Mouse (Mus musculus) kidney, adult 9 months (tissue): ENCODE data around the gene Baiap2.

Experiments
- DNase-seq: peaks from one replicate; pipeline ENCODE4 v3.0.0; 2022

Baiap2 gene

DNA sequence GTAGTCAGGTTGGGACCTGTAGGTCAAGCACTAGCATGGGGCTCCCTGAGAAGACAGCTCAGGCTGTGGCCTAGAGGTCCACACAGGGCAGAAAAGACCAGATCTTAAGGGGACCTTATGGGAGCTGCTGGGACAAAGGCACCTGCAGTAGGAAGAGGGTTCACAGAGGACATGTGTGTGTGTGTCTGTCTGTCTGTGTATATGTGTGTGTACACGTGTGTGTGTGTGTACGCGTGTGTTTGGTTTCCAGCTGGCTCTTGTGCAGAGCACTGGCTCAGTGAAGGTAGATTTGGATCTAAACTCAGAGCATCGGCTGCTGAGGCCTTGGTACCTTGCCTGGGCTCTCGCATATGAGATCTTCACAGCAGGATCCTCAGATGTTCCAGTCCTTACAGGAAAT is 21.9 kb upstream of the Baiap2 start:
- DNase-seq: no peak

DNA sequence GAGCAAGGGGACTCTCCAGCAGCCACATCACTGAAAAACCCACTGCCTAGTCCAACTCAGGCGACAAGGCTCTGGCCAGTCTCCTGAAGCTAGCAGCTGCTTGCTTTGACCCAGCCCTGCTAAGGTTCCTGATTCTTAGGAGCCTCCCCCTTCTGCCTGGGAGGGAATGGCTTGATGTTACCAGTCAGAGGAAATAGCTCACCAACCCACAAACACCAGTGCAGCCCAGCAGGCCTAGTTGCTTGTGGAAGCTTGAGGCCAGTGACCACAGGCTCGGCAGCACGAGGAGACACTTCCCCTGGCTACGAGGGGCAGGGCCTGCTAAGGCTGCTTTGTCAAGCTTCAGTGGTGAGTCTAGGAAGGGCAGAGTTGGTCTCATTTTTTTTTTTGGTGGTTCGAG is 17.4 kb upstream of the Baiap2 start:
- no peak for DNase-seq

DNA sequence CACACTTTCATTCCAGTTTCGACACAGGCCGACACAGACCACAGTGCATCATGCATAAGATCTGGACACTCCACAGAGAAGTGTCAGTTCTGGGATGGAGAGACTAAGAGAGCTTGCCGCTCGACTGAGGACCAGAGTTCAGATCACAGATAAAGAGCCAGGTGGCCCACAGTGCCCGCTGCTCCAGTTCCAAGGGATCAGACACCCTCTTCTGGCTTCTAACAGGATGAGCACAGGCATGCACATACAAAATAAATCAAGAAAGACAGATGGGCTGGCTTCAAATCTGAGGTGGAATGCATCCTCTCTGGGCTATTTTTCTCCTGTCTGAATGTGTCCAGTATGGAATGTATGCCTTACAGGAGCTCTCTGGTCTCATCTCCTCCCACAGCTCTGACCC is 15.8 kb upstream of the Baiap2 start:
- no peak for DNase-seq

DNA sequence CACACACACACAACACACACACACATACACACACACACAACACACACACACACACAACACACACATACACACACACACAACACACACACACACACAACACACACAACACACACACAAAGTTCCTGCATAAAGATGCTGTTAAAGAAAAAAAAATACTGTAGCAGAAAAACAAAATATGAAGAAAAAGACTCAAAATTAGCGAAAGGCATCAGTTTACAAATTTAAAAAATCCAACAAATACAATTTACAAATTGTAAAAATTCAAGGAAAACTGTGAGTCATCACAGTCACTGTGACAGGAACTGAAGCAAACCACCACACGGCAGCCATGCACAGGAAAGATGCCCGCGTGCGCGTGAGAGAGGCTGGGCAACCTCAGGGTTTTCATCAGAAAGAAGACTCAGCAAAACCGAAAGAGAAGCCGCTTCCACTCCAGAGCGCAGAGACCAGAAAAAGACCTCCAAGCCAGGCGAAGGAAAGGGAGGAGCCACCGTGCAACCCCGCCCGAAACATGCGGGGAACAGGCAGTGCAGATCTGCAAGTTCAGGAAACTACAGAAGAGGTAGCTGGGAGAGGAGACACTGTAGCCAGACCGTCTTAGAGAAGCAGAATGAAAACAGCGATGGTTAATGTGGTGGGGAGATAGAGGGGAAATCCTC is 14.4 kb upstream of the Baiap2 start:
- DNase-seq: peak; percentile 62

DNA sequence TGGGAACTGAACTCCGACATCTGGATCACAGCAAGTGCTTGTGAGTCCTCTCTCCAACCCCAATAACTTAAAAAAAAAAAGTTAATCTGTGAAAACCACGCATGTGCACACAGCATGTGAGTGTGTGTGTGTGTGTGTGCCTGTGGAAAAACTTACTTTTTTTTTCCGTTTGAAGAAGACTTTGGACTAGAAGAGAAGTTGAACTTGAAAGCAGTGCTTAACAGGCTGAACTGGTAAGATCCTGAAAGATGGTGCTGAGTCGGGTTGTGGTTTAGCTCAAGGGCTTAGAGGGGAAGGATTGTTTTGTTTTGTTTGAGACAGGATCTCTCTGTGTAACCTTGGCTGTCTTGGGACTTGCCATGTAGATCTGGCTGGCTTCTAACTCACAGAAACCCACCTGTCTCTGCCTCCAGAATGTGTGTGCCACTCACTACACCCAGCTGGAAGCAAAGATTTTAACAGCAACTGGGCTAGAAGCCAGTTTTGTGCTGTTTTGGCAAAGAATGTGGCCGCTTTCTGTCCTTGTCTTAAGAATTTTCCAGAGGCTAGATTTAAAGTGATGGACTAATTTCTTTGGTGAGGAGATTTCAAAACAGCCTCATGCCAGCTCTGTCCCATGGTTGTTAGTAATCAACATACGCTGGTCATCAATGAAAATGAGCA is 12.8 kb upstream of the Baiap2 start:
- peak; percentile 62 for DNase-seq

DNA sequence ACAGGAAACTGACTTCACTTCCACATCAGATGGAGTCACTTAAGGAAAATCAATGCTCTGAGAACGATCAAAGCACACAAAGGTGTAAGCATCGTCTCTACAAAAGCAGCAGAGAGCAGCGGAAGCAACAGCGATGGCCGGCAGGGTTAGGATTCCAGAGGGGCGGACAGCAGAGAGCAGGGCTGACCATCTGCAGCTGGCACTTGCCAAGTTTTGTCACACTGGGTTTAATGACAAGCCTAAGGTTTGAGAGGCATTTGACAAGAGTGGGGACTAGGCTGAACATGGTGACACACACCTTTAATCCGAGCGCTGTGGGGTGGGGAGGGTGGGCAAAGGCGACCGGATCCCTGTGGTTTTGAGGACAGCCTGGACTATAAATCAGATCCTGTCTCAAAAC is 10.8 kb upstream of the Baiap2 start:
- no peak for DNase-seq

DNA sequence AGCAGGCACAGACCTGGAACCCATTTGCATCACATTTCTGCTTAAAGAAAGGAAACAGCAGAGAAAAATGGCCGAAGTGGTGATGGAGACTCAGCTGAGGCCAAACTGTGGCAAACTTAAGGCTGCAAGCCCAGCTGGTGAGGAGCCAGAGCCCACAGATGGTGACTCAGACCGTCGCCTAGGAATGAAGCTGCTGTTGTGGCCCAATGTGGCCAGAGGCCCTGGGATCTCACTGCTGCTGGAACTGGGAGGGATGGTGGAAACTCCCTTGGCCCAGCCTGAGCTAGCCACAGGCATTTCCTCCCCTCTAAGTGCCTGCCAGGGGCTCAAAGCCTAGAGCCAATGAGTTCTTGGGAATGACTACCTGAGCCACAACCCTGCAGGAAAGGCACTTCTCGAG is 9.4 kb upstream of the Baiap2 start:
- DNase-seq: no peak

DNA sequence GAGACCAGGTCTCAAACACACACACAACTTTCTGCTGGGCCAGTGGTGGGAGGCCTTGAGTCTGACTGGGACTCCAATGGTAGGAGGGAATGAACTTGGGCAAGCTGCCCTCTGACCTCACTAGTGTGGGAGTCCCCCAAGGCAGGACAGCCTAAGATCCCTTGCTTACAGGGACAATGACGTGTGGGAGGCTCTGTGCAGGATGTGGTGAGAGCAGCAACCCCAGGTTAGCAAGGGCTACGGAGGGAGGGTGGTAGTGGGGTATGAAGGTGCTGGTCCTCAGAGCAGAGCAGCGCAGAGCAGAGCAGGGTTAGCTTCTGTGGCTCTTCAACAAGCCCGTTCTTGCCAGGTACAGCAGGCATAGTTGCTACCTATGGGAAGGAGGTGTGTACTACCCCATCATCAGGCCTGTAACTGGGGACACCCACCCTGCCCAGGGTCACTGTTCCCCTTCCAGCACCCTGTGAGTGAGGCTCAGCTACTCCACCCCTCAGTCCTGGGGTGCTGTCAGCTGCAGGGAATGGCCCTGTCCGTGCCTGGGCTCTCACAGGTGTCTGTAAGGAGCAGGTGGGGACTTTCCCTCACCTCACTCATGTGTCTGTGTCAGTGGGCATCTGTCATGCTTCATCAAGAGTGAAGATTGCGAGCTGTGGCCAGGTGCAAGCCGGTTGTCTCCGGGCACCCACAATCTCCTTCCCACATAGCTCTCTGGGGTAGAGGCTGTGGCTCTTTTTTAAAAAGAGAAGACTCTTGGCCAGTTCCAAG is 8.6 kb upstream of the Baiap2 start:
- DNase-seq: no peak

DNA sequence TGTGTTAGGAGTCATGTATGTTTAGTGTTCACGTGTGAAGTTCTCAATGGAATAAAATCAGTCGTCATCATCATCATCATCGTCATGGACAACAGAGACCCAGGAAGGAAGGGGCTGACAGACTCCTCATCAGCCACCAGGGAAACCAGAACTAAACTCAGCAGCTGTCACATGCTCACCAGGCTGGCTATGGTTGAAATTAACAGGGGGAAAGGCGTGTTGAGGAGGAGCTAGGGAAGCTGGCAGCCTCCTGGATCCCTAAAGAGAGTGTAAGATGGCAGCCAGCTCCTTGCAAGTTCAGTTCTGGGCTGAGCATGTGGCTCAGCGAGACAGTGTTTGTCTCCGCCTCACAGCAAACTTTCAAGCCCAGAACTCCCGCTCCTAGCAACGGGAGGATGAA is 7.8 kb upstream of the Baiap2 start:
- DNase-seq: no peak

DNA sequence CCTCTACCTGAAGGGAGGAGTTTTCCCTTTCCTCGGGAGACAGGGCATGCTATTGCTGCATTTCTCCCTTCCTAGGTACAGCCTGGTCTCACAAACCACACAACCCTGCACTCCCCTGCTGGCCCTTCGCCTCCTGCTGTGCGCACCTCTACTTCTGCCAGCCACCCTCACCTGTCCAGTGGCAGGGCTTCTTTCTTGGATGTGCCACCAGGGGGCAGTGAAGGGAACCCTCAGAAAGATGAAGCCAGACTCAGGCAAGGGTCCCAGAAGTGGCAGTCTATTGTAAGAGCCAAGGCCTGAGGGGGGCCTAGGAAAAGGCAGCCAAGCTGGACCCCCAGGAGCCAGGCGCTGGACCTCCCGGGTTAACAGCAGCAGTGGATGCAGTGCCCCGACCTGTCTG is 7.1 kb upstream of the Baiap2 start:
- DNase-seq: peak; percentile 89

DNA sequence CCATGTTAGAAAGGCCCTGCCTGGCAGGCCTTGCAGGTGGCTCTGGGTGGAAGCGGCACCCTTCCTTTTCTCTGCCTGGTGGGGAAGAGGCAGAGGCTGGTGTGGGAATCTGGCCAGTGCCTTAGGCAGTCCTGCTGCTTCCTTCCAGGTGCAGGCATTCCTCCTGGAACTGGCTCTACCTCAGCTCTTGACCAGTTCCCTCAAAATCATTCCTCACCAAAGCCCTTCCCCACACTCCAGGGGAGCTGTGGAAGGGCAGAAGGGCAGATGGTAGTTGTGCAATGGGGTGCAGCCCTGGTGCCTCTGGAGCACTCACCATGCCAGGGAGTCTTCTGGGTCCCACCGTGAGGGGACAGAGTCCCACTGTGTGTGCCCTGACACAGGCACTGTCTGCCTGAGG is 6.1 kb upstream of the Baiap2 start:
- DNase-seq: peak; percentile 63

DNA sequence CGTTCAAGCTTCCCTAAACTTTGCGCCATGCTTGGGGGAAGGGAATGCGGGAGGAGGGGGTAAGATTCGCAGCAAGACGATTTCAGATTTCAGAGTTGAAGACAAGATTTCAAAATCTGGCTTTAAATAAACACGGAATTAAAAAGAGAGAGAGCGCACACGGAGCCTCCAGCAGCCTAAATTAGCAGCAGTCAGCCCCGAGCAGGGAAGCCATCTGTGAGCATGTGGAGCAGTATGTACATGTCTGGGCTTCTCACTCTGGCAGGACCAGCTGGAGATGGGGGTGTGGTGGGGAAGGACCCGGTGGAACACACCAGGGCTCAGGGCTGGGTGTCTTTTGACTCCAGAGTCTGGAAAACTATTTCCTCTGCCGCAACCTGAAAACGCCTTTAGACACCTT is 5.3 kb upstream of the Baiap2 start:
- no peak for DNase-seq

DNA sequence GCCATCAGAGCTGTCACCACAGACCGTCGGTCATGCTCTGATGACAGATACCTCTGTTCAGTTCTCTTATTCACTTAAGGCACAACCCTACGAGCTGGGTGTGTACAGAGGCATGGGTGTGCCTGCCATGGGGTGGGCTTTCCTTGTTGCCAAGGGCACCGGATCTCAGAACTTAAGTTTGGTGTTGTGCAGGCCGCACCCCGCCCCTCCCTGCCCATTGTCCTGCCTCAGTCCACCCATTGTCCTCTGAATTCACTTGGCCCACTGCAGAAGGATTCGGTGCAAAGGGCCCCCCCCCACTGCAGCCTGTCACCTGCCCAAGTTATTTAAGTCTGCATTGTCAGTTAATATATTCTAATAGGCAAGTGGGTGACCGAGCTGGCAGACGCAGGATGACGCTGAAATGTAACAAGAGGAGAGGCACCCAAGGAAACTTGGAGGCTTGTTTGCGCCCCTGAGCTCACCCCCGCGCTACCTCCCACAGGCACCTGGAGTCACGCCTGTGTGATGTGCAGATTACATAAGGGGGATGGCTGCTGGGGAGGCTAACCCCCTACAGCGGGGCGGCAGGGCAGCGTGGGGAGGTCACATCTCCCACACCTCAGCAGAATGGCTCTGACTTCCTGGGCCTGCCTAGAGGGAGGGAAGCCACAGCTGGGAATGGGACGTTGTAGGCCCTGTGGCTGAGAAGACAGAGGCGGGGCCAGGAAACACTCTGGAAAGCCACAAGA is 4.6 kb upstream of the Baiap2 start:
- peak; percentile 87 for DNase-seq

DNA sequence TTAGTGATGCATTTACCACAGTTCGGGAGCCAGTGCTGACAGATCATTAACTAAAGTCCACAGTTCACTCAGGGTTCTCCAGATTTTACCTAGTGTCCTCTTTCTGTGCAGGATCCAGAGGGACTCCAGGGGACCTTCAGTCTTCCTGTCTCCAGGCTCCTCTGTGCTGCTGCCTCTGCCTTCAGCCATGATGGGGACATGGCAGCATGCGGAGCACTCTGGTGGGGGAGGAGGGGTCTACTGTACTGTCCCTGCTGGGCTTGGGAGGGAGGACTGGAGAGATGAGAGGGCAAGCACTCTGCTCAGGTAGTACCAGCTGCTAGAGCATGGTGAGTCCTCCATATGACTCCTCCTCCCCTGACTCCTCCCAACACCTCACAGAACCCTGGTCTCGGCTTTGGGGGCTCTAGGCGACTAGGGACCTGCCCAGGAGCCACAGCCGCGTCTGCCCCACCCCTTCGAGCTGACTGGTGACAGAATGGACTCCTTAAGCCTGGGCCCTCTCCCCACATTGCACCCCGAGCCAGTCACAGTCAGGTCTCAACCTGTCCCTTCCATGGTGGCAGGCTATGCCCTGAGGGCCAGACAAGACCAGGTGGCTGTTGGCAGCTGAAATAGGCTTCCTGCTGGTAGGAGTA is 3.4 kb upstream of the Baiap2 start:
- DNase-seq: peak; percentile 90

DNA sequence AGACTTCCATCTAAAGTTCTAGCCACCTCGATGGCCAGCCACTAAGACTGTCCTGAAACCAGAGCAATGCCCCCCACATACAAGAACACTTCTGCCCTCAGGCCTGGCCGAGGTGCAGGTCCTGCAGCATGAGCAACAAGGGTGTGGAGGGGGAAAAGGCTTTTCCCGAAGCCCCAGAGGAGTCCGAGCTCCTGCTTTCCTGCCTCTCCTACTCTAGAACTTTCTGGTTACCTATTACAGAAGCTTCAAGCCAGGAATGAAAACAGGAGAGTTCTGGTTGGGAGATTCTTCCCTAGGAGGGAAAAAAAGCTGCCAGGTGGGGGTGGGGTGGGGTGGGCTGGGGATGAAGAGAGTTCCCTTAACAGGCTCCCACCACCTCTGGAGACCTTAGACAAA is 2.9 kb upstream of the Baiap2 start:
- DNase-seq: peak; percentile 71

DNA sequence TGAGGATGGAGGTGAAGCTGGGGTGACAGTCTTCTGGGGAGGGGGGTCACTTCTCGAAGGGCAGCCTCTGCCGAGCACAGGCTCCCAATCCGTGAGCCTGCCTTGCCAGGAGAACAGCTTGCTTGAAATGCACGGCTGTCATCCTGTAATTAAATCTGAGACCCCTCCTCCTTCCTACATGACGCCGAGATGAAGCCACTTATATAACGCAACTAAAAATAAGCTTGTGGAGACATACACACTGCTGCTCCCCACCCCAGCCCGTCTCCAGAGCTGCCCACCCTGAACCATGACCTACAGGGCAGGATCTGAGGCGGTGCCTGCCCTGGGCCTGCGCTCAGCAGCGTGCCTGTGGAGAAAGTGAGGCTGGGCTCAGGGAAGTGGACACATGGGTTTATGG is 2.4 kb upstream of the Baiap2 start:
- DNase-seq: peak; percentile 54

DNA sequence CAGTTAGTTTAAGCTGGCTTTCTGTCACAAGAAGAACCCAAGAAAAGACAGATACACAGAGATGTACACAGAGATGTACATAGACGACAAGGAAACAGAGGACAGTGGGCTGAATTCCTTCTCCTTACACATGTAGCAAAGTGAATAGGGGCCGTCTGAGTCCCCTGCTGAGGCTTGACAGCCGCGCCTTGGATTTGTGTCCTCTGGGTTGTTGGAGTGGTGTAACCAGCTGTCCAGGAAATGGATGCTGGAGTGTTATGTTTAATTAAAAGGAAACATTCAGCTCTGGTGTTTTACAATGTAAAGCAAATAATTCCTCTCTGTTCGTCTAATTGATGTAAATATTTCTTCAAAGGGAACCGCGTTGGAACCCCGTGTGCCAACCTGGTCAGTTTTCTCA is 769 bp upstream of the Baiap2 start:
- DNase-seq: no peak

DNA sequence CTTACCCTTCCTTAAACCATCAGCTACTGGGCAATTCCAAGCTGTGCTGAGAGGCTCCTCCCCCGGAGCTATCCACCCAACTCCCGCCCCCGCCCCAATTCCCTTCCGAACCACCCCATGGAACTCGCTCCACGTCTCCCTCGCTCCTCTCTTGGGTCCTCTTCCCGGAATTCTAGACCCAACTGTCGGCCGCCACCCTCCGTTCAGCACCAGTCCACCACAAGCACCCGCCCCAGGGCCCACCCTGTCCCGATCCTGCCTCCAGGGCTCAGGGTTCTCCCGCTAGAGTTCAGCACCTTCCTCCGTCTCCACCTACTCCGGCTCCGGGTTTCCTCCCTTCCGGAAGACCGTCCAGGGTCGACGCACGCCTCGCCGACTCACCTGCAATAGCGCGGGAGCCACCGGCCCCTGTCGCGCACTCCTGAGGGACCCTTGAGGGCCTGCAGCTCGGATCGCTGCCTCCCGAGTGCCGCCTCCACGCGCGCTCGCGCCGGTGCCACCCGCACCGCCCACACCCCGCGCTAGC is 299 bp upstream of the Baiap2 start:
- DNase-seq: peak; percentile 76

DNA sequence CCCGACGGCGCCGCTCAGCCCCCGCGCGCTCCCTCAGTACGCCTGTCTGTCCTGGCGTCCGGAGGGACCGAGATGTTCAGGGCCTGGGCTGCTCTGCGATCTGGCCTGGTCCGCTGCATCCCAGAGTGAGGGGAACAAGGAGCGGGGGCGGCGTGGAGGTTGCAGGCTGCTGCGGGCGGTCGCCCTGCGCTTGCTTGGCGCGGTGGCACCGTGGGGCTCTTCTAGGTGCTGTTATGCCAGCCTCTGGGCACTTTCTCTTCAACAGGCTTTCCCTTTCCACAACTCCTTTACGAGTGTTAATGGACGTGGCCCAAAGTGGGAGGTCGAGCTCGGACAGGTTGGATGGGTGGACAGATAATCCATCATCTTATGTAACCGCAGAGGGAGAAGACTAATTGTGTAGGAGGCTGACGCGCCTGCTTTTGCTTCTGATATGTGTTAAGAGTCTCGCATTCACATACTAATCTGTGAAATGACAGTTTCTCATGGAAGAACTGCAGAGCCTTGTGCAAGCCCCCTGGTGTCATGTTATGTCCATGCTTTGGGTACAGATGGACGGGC is 945 bp downstream of the Baiap2 start:
- peak; percentile 60 for DNase-seq

DNA sequence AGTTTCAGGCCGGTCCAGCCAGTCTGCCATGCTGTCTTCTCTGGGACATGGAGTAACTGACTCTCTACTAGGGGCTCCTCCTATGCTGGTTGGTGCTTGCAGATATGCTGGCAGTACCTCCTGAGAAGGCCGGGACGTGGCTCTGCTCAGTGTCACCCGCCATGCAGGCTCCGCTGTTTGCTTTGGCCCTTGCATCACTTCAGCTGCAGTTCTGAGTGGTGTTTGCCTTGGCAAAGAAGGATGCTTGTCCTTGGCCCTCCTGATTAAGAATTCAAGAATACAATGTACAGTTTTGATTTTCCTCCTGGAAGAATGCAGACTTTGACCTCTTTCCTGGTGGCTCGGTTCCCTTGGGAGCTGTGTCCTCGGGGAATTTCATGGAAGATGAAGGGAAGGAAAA is 2.8 kb downstream of the Baiap2 start:
- peak; percentile 66 for DNase-seq

DNA sequence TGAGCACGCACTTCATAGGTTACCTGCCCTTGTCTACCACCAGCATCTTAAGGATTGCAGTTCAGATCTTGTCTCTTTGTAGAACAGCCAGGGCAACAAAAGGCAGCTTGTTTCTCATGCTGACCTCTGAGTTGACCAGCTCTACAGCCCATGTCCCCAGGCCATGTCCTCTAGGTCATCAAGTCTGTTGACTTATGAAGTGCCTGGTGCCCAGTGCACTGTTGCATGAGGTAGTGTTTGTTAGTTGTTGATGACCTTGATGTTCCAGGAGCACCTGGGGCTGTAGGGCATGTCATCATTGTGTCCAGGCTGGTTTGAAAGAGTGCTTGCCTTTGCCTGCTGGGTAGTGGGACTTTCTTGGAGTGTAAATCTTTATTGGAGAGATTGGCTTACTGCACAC is 4.9 kb downstream of the Baiap2 start:
- DNase-seq: no peak

DNA sequence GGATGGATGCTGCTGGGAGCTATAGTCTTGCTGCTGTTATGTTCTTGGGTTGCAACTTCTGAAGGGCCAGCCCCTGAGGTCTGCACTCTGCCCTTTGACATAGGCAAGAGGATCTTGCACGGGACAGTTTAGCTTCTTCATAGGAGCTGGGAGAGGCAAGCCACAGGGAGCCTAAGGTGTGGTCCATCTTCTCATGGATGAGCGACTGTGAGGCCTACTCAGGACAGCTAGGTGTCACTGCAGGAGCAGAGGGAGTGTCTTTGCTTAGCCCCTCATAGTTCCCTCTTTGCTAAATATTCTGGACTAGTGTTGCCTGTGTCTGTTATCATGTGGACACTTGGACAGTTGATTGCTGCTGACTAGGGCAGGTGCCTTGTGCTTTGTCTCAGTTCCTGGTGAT is 5.3 kb downstream of the Baiap2 start:
- DNase-seq: no peak

DNA sequence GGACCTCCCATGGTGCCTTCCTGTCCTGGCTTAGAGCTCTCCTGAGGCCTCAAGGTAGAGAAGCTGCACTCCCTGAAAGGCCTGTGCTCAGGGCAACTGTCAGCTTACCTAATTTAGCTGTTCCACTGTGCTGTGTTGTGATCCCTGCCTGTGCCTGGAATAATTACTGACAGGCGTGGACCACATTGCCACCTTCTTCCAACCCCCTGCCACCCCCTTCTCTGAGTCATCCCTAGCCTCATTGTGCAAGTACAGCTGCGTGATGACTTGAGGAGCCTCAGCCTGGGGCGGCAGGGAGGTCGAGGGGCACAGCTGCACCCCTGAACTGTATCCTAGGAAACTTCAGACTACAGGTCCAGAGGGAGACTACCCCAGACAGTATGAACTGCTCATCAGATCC is 5.7 kb downstream of the Baiap2 start:
- DNase-seq: no peak
